Mouse (Mus musculus) right cerebral cortex, postnatal 25 days (tissue): ENCODE data around the gene Gm37419.

ENCODE experiments used
- DNase-seq: peaks from one replicate; pipeline ENCODE4 v3.0.0; 2022

Gm37419 gene

GRCm38 (mm10) chr16:23988466-23989208, at the start of gene Gm37419, which contains the start of gene Bcl6:
Gene Gm37419 (plus strand): TSS chr16:23988482.
Gene Bcl6 (minus strand): TSS chr16:23988852.
- peak; percentile 89 for DNase-seq

GRCm38 (mm10) chr16:23944801-23945200, 43.5 kb upstream of the Gm37419 start:
- no peak for DNase-seq

GRCm38 (mm10) chr16:23947654-23948053, 40.6 kb upstream of the Gm37419 start:
- no peak for DNase-seq

GRCm38 (mm10) chr16:23952101-23952727, 36.1 kb upstream of the Gm37419 start:
- no peak for DNase-seq

GRCm38 (mm10) chr16:23953189-23953958, 34.9 kb upstream of the Gm37419 start:
- DNase-seq: no peak

- no peak for DNase-seq
Observed at GRCm38 (mm10) chr16:23953959-23954260, 34.4 kb upstream of the Gm37419 start.

- DNase-seq: no peak
Observed at GRCm38 (mm10) chr16:23958938-23959337, 29.3 kb upstream of the Gm37419 start.

- no peak for DNase-seq
Observed at GRCm38 (mm10) chr16:23962401-23962800, 25.9 kb upstream of the Gm37419 start.

GRCm38 (mm10) chr16:23963896-23964668, 24.2 kb upstream of the Gm37419 start:
- peak; percentile 17 for DNase-seq

GRCm38 (mm10) chr16:23964706-23965367, 23.4 kb upstream of the Gm37419 start:
- DNase-seq: peak; percentile 4

- DNase-seq: no peak
Observed at GRCm38 (mm10) chr16:23966066-23966465, 22.2 kb upstream of the Gm37419 start.

- DNase-seq: no peak
Observed at GRCm38 (mm10) chr16:23967301-23967700, 21.0 kb upstream of the Gm37419 start.

GRCm38 (mm10) chr16:23968888-23969287, 19.4 kb upstream of the Gm37419 start:
- DNase-seq: no peak

GRCm38 (mm10) chr16:23969919-23970318, 18.4 kb upstream of the Gm37419 start:
- no peak for DNase-seq

GRCm38 (mm10) chr16:23972126-23972740, 16.0 kb upstream of the Gm37419 start:
- no peak for DNase-seq

GRCm38 (mm10) chr16:23972901-23973300, 15.4 kb upstream of the Gm37419 start:
- DNase-seq: no peak

GRCm38 (mm10) chr16:23973635-23974367, 14.5 kb upstream of the Gm37419 start:
- no peak for DNase-seq

- no peak for DNase-seq
Observed at GRCm38 (mm10) chr16:23976196-23976595, 12.1 kb upstream of the Gm37419 start.

- DNase-seq: no peak
Observed at GRCm38 (mm10) chr16:23977732-23978131, 10.6 kb upstream of the Gm37419 start.

GRCm38 (mm10) chr16:23978495-23978894, 9.8 kb upstream of the Gm37419 start:
- DNase-seq: no peak

- no peak for DNase-seq
Observed at GRCm38 (mm10) chr16:23979446-23979845, 8.8 kb upstream of the Gm37419 start.
